Mouse (Mus musculus) MEL (cell line): ENCODE measurements around the gene Veph1. TPM values are rescaled to one million over a fixed set of nuclear protein-coding genes. Genes with fewer than 3 reads are reported as not detected.

ENCODE experiments used
- DNase-seq: peaks from one replicate; pipeline ENCODE4 v3.0.0; 2011; ENCODE audit warnings: low read depth, low spot score
- H3K27ac ChIP-seq: 2 replicates; pipeline ENCODE4 v1.5.1; 2012; ENCODE audit warnings: low read depth, mild to moderate bottlenecking, control low read depth, low read length, moderate library complexity; ENCODE audit not compliant: control insufficient read depth
- H3K27me3 ChIP-seq, 2 experiments: fragments of 150-350 bp in 1 of 2; sonication (generic) in 1 of 2; 2 replicates each; pipeline ENCODE4 v1.6.1; 2012; ENCODE audit warnings: low read length in 2 of 2, mild to moderate bottlenecking in 2 of 2, improper control_type of control experiment in 1 of 2, moderate library complexity in 1 of 2; ENCODE audit not compliant: insufficient read depth in 2 of 2, control insufficient read depth in 1 of 2
- H3K36me3 ChIP-seq, 2 experiments: 2 replicates each; pipeline ENCODE4 v1.6.1; 2012 to 2014; ENCODE audit warnings: low read length in 2 of 2, improper control_type of control experiment in 1 of 2, inconsistent platforms in 1 of 2, mild to moderate bottlenecking in 1 of 2; ENCODE audit not compliant: insufficient read depth in 2 of 2, control insufficient read depth in 1 of 2
- H3K4me1 ChIP-seq, 2 experiments: fragments of 150-350 bp in 1 of 2; sonication (generic) in 1 of 2; 2 replicates each; pipeline ENCODE4 v1.6.1; 2012; ENCODE audit warnings: low read length in 2 of 2, improper control_type of control experiment in 1 of 2, mild to moderate bottlenecking in 1 of 2; ENCODE audit not compliant: insufficient read depth in 2 of 2, control insufficient read depth in 1 of 2
- H3K4me3 ChIP-seq, 2 experiments: fragments of 150-350 bp in 1 of 2; sonication (generic) in 1 of 2; 2 replicates each; pipeline ENCODE4 v1.5.1; 2012; ENCODE audit warnings: low read depth in 2 of 2, low read length in 2 of 2, mild to moderate bottlenecking in 2 of 2, moderate library complexity in 2 of 2, control low read depth in 1 of 2, improper control_type of control experiment in 1 of 2; ENCODE audit not compliant: control insufficient read depth in 1 of 2, insufficient read depth in 1 of 2
- H3K79me2 ChIP-seq: 2 replicates; pipeline ENCODE4 v1.6.1; 2012; ENCODE audit warnings: mild to moderate bottlenecking, low read length, moderate library complexity; ENCODE audit not compliant: control insufficient read depth, poor library complexity, insufficient read depth
- H3K9ac ChIP-seq: 2 replicates; pipeline ENCODE4 v1.6.1; 2012; ENCODE audit warnings: low read depth, mild to moderate bottlenecking, control low read depth, low read length, moderate library complexity; ENCODE audit not compliant: control insufficient read depth, poor library complexity, severe bottlenecking
- H3K9me3 ChIP-seq: fragments of 150-350 bp; sonication (generic); replicated peaks from 2 replicates; pipeline ENCODE4 v1.6.1; 2012; ENCODE audit warnings: mild to moderate bottlenecking, low read length, improper control_type of control experiment, moderate library complexity; ENCODE audit not compliant: insufficient read depth
- CHD2 ChIP-seq: IDR thresholded peaks from 2 replicates; pipeline ENCODE4 v1.6.1; 2011; ENCODE audit warnings: low read length, improper control_type of control experiment
- CTCF ChIP-seq, 3 experiments: IDR thresholded peaks in 2 of 3; conservative IDR thresholded peaks in 1 of 3; 2 replicates each; pipeline ENCODE4 v1.5.1; 2011 to 2012; ENCODE audit warnings: low read length in 3 of 3, low read depth in 2 of 3, mild to moderate bottlenecking in 2 of 3, improper control_type of control experiment in 1 of 3, inconsistent platforms in 1 of 3, mixed read lengths in 1 of 3, moderate library complexity in 1 of 3; ENCODE audit not compliant: control insufficient read depth in 1 of 3, insufficient read depth in 1 of 3, poor library complexity in 1 of 3, severe bottlenecking in 1 of 3
- E2F4 ChIP-seq: IDR thresholded peaks from 2 replicates; pipeline ENCODE4 v1.6.1; 2011; ENCODE audit warnings: low read depth, low read length, improper control_type of control experiment, borderline replicate concordance
- ELF1 ChIP-seq: IDR thresholded peaks from 2 replicates; pipeline ENCODE4 v1.6.1; 2014; ENCODE audit warnings: low read depth, mild to moderate bottlenecking, inconsistent platforms, low read length, improper control_type of control experiment, moderate library complexity
- EP300 ChIP-seq, 2 experiments: IDR thresholded peaks; 2 replicates each; pipeline ENCODE4 v1.6.1; 2011; ENCODE audit warnings: improper control_type of control experiment in 2 of 2, low read length in 2 of 2, low read depth in 1 of 2, mild to moderate bottlenecking in 1 of 2
- ETS1 ChIP-seq: IDR thresholded peaks from 2 replicates; pipeline ENCODE4 v1.6.1; 2012; ENCODE audit warnings: low read depth, mild to moderate bottlenecking, inconsistent platforms, low read length, improper control_type of control experiment, moderate library complexity
- GABPA ChIP-seq: IDR thresholded peaks from 2 replicates; pipeline ENCODE4 v1.6.1; 2012; ENCODE audit warnings: low read depth, mild to moderate bottlenecking, inconsistent platforms, low read length, improper control_type of control experiment, moderate library complexity
- GATA1 ChIP-seq: IDR thresholded peaks from 2 replicates; pipeline ENCODE4 v1.6.1; 2011; ENCODE audit warnings: low read depth, low read length, improper control_type of control experiment
- JUND ChIP-seq: IDR thresholded peaks from 2 replicates; pipeline ENCODE4 v1.6.1; 2011; ENCODE audit warnings: low read depth, mild to moderate bottlenecking, improper control_type of control experiment, low read length
- KAT2A ChIP-seq: conservative IDR thresholded peaks from 2 replicates; pipeline ENCODE4 v1.6.1; 2012; ENCODE audit warnings: low read depth, low read length, improper control_type of control experiment, inconsistent platforms
- MAZ ChIP-seq: IDR thresholded peaks from 2 replicates; pipeline ENCODE4 v1.6.1; 2012; ENCODE audit warnings: low read depth, mild to moderate bottlenecking, inconsistent platforms, low read length, improper control_type of control experiment
- MEF2A ChIP-seq: IDR thresholded peaks from 2 replicates; pipeline ENCODE4 v1.6.1; 2014; ENCODE audit warnings: low read depth, mild to moderate bottlenecking, inconsistent platforms, low read length, improper control_type of control experiment; ENCODE audit not compliant: poor library complexity, insufficient replicate concordance, severe bottlenecking; ENCODE audit errors: extremely low read depth
- MXI1 ChIP-seq: IDR thresholded peaks from 2 replicates; pipeline ENCODE4 v1.6.1; 2011; ENCODE audit warnings: mild to moderate bottlenecking, low read depth, low read length, improper control_type of control experiment
- MYB ChIP-seq: IDR thresholded peaks from 2 replicates; pipeline ENCODE4 v1.6.1; 2011; ENCODE audit warnings: mild to moderate bottlenecking, low read depth, low read length, improper control_type of control experiment
- POLR2A ChIP-seq, 2 experiments: IDR thresholded peaks; 2 replicates each; pipeline ENCODE4 v1.6.1; 2011 to 2012; ENCODE audit warnings: low read length in 2 of 2, mild to moderate bottlenecking in 2 of 2, control low read depth in 1 of 2, improper control_type of control experiment in 1 of 2, low read depth in 1 of 2, moderate library complexity in 1 of 2; ENCODE audit not compliant: control insufficient read depth in 1 of 2, insufficient read depth in 1 of 2, poor library complexity in 1 of 2
- POLR2AphosphoS5 ChIP-seq: IDR thresholded peaks from 2 replicates; pipeline ENCODE4 v1.6.1; 2012; ENCODE audit warnings: low read depth, borderline replicate concordance, mild to moderate bottlenecking, inconsistent platforms, low read length, moderate library complexity, mixed read lengths
- RAD21 ChIP-seq: IDR thresholded peaks from 2 replicates; pipeline ENCODE4 v1.6.1; 2011; ENCODE audit warnings: mild to moderate bottlenecking, low read depth, low read length, improper control_type of control experiment
- SIN3A ChIP-seq: IDR thresholded peaks from 2 replicates; pipeline ENCODE4 v1.6.1; 2012; ENCODE audit warnings: low read length, improper control_type of control experiment, inconsistent platforms
- TAL1 ChIP-seq: IDR thresholded peaks from 2 replicates; pipeline ENCODE4 v1.6.1; 2012; ENCODE audit warnings: mild to moderate bottlenecking, inconsistent platforms, low read length, moderate library complexity, mixed read lengths
- TBP ChIP-seq: IDR thresholded peaks from 2 replicates; pipeline ENCODE4 v1.8.0; 2011; ENCODE audit warnings: low read depth, low read length, improper control_type of control experiment
- UBTF ChIP-seq: IDR thresholded peaks from 2 replicates; pipeline ENCODE4 v1.6.1; 2012; ENCODE audit warnings: low read depth, mild to moderate bottlenecking, inconsistent platforms, low read length, improper control_type of control experiment, moderate library complexity, borderline replicate concordance; ENCODE audit not compliant: insufficient read depth
- ZKSCAN1 ChIP-seq: IDR thresholded peaks from 2 replicates; pipeline ENCODE4 v1.6.1; 2012; ENCODE audit warnings: low read depth, mild to moderate bottlenecking, inconsistent platforms, low read length, improper control_type of control experiment, moderate library complexity
- ZMIZ1 ChIP-seq: IDR thresholded peaks from 2 replicates; pipeline ENCODE4 v1.6.1; 2012; ENCODE audit warnings: low read depth, mild to moderate bottlenecking, inconsistent platforms, low read length, improper control_type of control experiment, moderate library complexity
- polyA plus RNA-seq, 2 experiments: library from polyadenylated mRNA; stranded (reverse) in 1 of 2; unstranded in 1 of 2; fragments of >175 nt in 1 of 2; fragments of >200 nt in 1 of 2; gene quantifications; 2 replicates each; pipeline versions ENCODE4 v1.2.1 to v1.2.4; 2012; ENCODE audit warnings: low replicate concordance in 2 of 2, low read depth in 1 of 2; ENCODE audit not compliant: insufficient read length in 2 of 2, insufficient read depth in 1 of 2, missing spikeins in 1 of 2
- total RNA-seq: library from RNA; depleted of rRNA; stranded (reverse); fragments of 300-350 nt; gene quantifications from 2 replicates; pipeline ENCODE4 v1.2.3, GENCODE M21; 2012

The Veph1 gene
- total and polyA plus RNA-seq, 3 experiments = 0.01 TPM; not detected in 2

DNA sequence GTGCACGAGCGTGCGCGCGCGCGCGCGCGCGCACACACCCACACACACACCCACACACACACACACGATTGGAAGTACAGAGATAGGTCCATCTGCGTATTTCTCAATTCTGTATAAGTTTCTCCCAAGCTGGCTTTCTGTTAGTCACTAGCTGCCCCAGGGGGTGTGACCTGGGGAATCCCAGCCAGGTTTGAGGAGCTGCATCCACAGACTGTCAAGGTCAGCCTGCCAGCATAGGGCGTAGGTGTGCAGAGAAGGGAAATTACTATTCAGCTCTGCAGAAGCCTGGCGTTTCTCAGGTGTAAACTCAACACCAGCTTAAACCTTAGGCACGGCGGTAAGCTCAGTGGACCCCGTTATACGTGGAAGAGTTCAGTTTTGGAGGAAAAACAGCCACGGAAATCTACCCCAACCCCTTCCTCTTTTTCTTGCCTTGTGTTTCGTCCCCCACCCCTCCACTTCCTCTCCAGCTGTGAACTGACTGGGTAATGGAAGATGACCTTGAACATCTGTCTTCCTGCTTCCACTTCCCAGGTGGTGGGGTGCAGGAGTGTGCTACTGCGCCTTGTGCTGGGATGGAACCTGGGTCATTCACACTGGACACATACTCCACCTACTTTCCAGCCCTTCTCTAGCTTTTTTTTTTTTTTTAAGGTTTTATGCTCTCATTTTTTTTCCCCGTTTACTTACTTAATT is 218.5 kb downstream of the Veph1 start:
- Histone ChIP-seq H3K4me3 (no peak overlapping the region), H3K27ac (no peak overlapping the region)
- DNase-seq = no peak

DNA sequence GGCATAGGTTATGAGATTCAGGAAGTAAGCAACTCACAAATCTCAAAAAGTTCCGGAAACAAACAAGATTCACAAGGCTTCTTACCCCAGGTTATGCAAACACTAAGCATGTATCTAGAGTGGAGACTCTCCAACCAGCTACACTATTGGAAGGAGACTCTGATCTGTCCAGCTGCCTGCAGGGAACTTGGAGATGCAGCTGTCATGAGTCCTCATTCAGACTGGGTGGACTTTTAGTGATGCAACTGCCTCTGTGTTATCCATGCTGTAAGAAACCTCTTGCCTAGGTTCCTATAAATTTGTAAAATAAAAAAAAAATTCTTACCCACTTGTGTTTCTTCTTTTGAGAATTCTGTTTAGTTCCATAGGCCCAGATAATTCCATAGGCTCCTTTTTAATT is 226.4 kb downstream of the Veph1 start:
- Histone ChIP-seq H3K4me1 (no peaks in the 10 kb centered on the region), H3K79me2 (no peaks in the 10 kb centered on the region), H3K36me3 (no peaks in the 10 kb centered on the region), H3K9ac (no peak overlapping the region), H3K27ac (no peak overlapping the region), H3K27me3 (no peaks in the 10 kb centered on the region), H3K9me3 (no peaks in the 10 kb centered on the region), H3K4me3 (no peak overlapping the region)
- TF ChIP-seq CTCF (IDR thresholded peaks at IDR 0.05 in 2 of 3, conservative IDR thresholded peaks at IDR 0.05 in 1 of 3; ENCODE audit: control insufficient read depth in 1 of 3, insufficient read depth in 1 of 3, low read depth in 2 of 3, low read length in 3 of 3, poor library complexity in 1 of 3, severe bottlenecking in 1 of 3) (no peak), TAL1 (no peak), E2F4 (no peak), MAZ (no peak), POLR2AphosphoS5 (no peak), MXI1 (no peak), ZKSCAN1 (no peak), ELF1 (no peak), UBTF (no peak), JUND (no peak), EP300 (IDR thresholded peaks at IDR 0.05; ENCODE audit: low read depth in 1 of 2, low read length in 2 of 2) (no peak), CHD2 (no peak), SIN3A (no peak), ZMIZ1 (no peak), MEF2A (no peak)
- DNase-seq = no peak

More for the DNA sequence above, 218.5 kb downstream of the Veph1 start:
- Histone ChIP-seq H3K36me3 (no peaks in the 10 kb centered on the region), H3K79me2 (no peaks in the 10 kb centered on the region), H3K9me3 (no peaks in the 10 kb centered on the region), H3K9ac (no peak overlapping the region), H3K27me3 (peaks cover 0 to 1% of the 10 kb centered on the region in 2 experiments; a peak in 1 of 4 replicates), H3K4me1 (no peaks in the 10 kb centered on the region)
- no peak for TF ChIP-seq POLR2A (IDR thresholded peaks at IDR 0.05; ENCODE audit: control insufficient read depth in 1 of 2, insufficient read depth in 1 of 2, low read depth in 1 of 2, low read length in 2 of 2, poor library complexity in 1 of 2)
- no peak for TF ChIP-seq MEF2A
- no peak for TF ChIP-seq ETS1
- no peak for TF ChIP-seq MXI1
- TF ChIP-seq GABPA = no peak
- no peak for TF ChIP-seq RAD21
- no peak for TF ChIP-seq TBP
- TF ChIP-seq GATA1 = no peak
- TF ChIP-seq MYB = no peak
- no peak for TF ChIP-seq ELF1
- no peak for TF ChIP-seq KAT2A
- TF ChIP-seq JUND = no peak
